Mouse (Mus musculus): ENCODE results near the gene Pxn. TPM values are rescaled to one million over a fixed set of nuclear protein-coding genes. Genes with fewer than 3 reads are reported as not detected.
"Not testable (repeated sequence)": the region's sequence is repeated elsewhere in the genome, so short reads cannot be mapped to it uniquely, and the experiment has no call there.

Gene Pxn
- polyA plus RNA-seq, 1 experiment, result 68.7 TPM

GRCm38 (mm10) chr5:115508859-115509147, 2.3 kb downstream of the Pxn start:
- DNase-seq (ENCODE audit: low spot score), result no peak

- no peak for DNase-seq (ENCODE audit: low spot score)
Measured at GRCm38 (mm10) chr5:115509321-115509761, 2.9 kb downstream of the Pxn start.

GRCm38 (mm10) chr5:115509790-115510689, 3.6 kb downstream of the Pxn start:
- no peak for DNase-seq (ENCODE audit: low spot score)

- DNase-seq (ENCODE audit: low spot score), result no peak
Measured at GRCm38 (mm10) chr5:115512375-115512774, 5.9 kb downstream of the Pxn start.

- DNase-seq (ENCODE audit: low spot score), result no peak
Measured at GRCm38 (mm10) chr5:115513246-115513645, 6.8 kb downstream of the Pxn start.

- DNase-seq (ENCODE audit: low spot score), result no peak
Measured at GRCm38 (mm10) chr5:115513721-115514120, 7.2 kb downstream of the Pxn start.

- no peak for DNase-seq (ENCODE audit: low spot score)
Measured at GRCm38 (mm10) chr5:115514346-115514745, 7.9 kb downstream of the Pxn start.

GRCm38 (mm10) chr5:115514896-115515587, 8.6 kb downstream of the Pxn start:
- no peak for DNase-seq (ENCODE audit: low spot score)

- DNase-seq (ENCODE audit: low spot score), result no peak
Measured at GRCm38 (mm10) chr5:115516081-115516907, 9.8 kb downstream of the Pxn start.

- no peak for DNase-seq (ENCODE audit: low spot score)
Measured at GRCm38 (mm10) chr5:115516908-115517307, 10.4 kb downstream of the Pxn start.

- no peak for DNase-seq (ENCODE audit: low spot score)
Measured at GRCm38 (mm10) chr5:115517501-115517900, 11.0 kb downstream of the Pxn start.

GRCm38 (mm10) chr5:115518214-115518613, 11.7 kb downstream of the Pxn start:
- DNase-seq (ENCODE audit: low spot score), result not testable (repeated sequence)

GRCm38 (mm10) chr5:115520325-115520869, 13.9 kb downstream of the Pxn start:
- DNase-seq (ENCODE audit: low spot score), result no peak

- no peak for DNase-seq (ENCODE audit: low spot score)
Measured at GRCm38 (mm10) chr5:115521553-115522461, 15.3 kb downstream of the Pxn start.

- DNase-seq (ENCODE audit: low spot score), result no peak
Measured at GRCm38 (mm10) chr5:115522531-115522930, 16.1 kb downstream of the Pxn start.

- DNase-seq (ENCODE audit: low spot score), result no peak
Measured at GRCm38 (mm10) chr5:115522981-115523499, 16.6 kb downstream of the Pxn start.

- no peak for DNase-seq (ENCODE audit: low spot score)
Measured at GRCm38 (mm10) chr5:115523971-115524370, 17.5 kb downstream of the Pxn start.

GRCm38 (mm10) chr5:115524471-115524870, 18.0 kb downstream of the Pxn start:
- DNase-seq (ENCODE audit: low spot score), result no peak

- DNase-seq (ENCODE audit: low spot score), result no peak
Measured at GRCm38 (mm10) chr5:115525416-115525815, 18.9 kb downstream of the Pxn start.

- DNase-seq (ENCODE audit: low spot score), result no peak
Measured at GRCm38 (mm10) chr5:115525943-115526342, 19.5 kb downstream of the Pxn start.

All from urinary bladder, adult 2 months (tissue).